8 mouse cellular contexts compared by ENCODE assay signal in genomic region chr3:75942303-75943060, GRCm38 (mm10). TPM values are rescaled to one million over a fixed set of nuclear protein-coding genes. Genes with fewer than 3 reads are reported as not detected.
DNase-seq lines count a peak whose midpoint lies in the region; ATAC-seq and TF ChIP-seq lines count a peak whose summit lies in the region.

No protein-coding gene starts in this region.

- H3K9ac ChIP-seq in intestine, embryonic 14.5 days (ENCODE audit: low read length): no peak overlapping the region
- H3K9ac ChIP-seq in intestine, postnatal 0 days (ENCODE audit: low read depth, low read length): no peak overlapping the region
- no peak overlapping the region for H3K9ac ChIP-seq in embryonic facial prominence, embryonic 13.5 days
- H3K9ac ChIP-seq in limb, embryonic 15.5 days: no peak overlapping the region
- H3K9ac ChIP-seq in midbrain, embryonic 11.5 days (ENCODE audit: low read length): no peak overlapping the region

- no peak for TF ChIP-seq CTCF in intestine, postnatal 0 days (IDR thresholded peaks at IDR 0.05; ENCODE audit: low read depth)
- no peak for TF ChIP-seq CTCF in brain, embryonic 14.5 days (IDR thresholded peaks at IDR 0.05; ENCODE audit: borderline replicate concordance, extremely low read depth, insufficient read depth, insufficient read length)

- DNase-seq in intestine, embryonic 14.5 days (ENCODE audit: low spot score): peak; percentile 71
- peak; percentile 80 for DNase-seq in brain, embryonic 14.5 days (ENCODE audit: low read depth)
- no peak for DNase-seq in adrenal gland, postnatal 14 days
- no peak for DNase-seq in midbrain, embryonic 11.5 days (ENCODE audit: low spot score, missing footprints)

- TF ChIP-seq POLR2A in brain, embryonic 14.5 days (IDR thresholded peaks at IDR 0.05; ENCODE audit: borderline replicate concordance, extremely low read depth, insufficient read depth, insufficient read length, poor library complexity, severe bottlenecking): no peak

- ATAC-seq in intestine, embryonic 14.5 days (replicated peaks; ENCODE audit: low FRiP score, low TSS enrichment, low read depth): no peak; the same call in 1 of the 2 replicates
- no peak for ATAC-seq in intestine, postnatal 0 days
- ATAC-seq in embryonic facial prominence, embryonic 13.5 days (ENCODE audit: insufficient number of reproducible peaks, insufficient read depth, low FRiP score, low TSS enrichment, low read depth): peak; percentile 59; the same call in 1 of the 2 replicates
- ATAC-seq in limb, embryonic 15.5 days (ENCODE audit: insufficient number of reproducible peaks, low FRiP score, low TSS enrichment, low read depth): no peak
- ATAC-seq in midbrain, embryonic 11.5 days (ENCODE audit: low FRiP score): no peak
- no peak for ATAC-seq in monocyte, adult 5-6 weeks (replicated peaks; ENCODE audit: insufficient number of reproducible peaks, low FRiP score, low TSS enrichment, poor library complexity, severe bottlenecking)

- H3K9me3 ChIP-seq in intestine, embryonic 14.5 days (ENCODE audit: control insufficient read depth, low read length): no peaks in the 10 kb centered on the region
- H3K9me3 ChIP-seq in intestine, postnatal 0 days (ENCODE audit: control insufficient read depth): no peaks in the 10 kb centered on the region
- H3K9me3 ChIP-seq in embryonic facial prominence, embryonic 13.5 days: no peaks in the 10 kb centered on the region
- H3K9me3 ChIP-seq in limb, embryonic 15.5 days: no peaks in the 10 kb centered on the region
- H3K9me3 ChIP-seq in midbrain, embryonic 11.5 days (ENCODE audit: control insufficient read depth, low read length): 0 out of 2 replicates have a peak, but pooled peaks cover 2% of the 10 kb centered on the region

- no peaks in the 10 kb centered on the region for H3K27me3 ChIP-seq in intestine, embryonic 14.5 days (replicated peaks; ENCODE audit: control insufficient read depth, insufficient read depth, low read length)
- no peaks in the 10 kb centered on the region for H3K27me3 ChIP-seq in intestine, postnatal 0 days (replicated peaks; ENCODE audit: control insufficient read depth, insufficient read depth, low read length)
- no peaks in the 10 kb centered on the region for H3K27me3 ChIP-seq in embryonic facial prominence, embryonic 13.5 days
- no peaks in the 10 kb centered on the region for H3K27me3 ChIP-seq in limb, embryonic 15.5 days
- no peaks in the 10 kb centered on the region for H3K27me3 ChIP-seq in midbrain, embryonic 11.5 days (ENCODE audit: control insufficient read depth, insufficient read depth, low read length)

- H3K4me2 ChIP-seq in intestine, embryonic 14.5 days (ENCODE audit: low read length): no peak overlapping the region; the same call in 1 of the 2 replicates
- H3K4me2 ChIP-seq in intestine, postnatal 0 days (replicated peaks; ENCODE audit: low read depth): no peak overlapping the region
- H3K4me2 ChIP-seq in embryonic facial prominence, embryonic 13.5 days: no peak overlapping the region
- H3K4me2 ChIP-seq in limb, embryonic 15.5 days: no peak overlapping the region
- no peak overlapping the region for H3K4me2 ChIP-seq in midbrain, embryonic 11.5 days

- H3K4me1 ChIP-seq in intestine, embryonic 14.5 days (replicated peaks; ENCODE audit: control insufficient read depth, insufficient read depth, low read length): peaks cover 13% of the 10 kb centered on the region
- H3K4me1 ChIP-seq in intestine, postnatal 0 days (replicated peaks; ENCODE audit: control insufficient read depth, insufficient read depth, low read length): peaks cover 5% of the 10 kb centered on the region; the same call in 1 of the 2 replicates
- peaks cover 15% of the 10 kb centered on the region for H3K4me1 ChIP-seq in embryonic facial prominence, embryonic 13.5 days
- H3K4me1 ChIP-seq in limb, embryonic 15.5 days: peaks cover 9% of the 10 kb centered on the region; the same call in 1 of the 2 replicates
- H3K4me1 ChIP-seq in midbrain, embryonic 11.5 days (ENCODE audit: control insufficient read depth, insufficient read depth, low read length): no peaks in the 10 kb centered on the region

- no peak overlapping the region for H3K4me3 ChIP-seq in intestine, embryonic 14.5 days (ENCODE audit: low read depth, low read length)
- H3K4me3 ChIP-seq in intestine, postnatal 0 days (ENCODE audit: low read depth, low read length): no peak overlapping the region
- no peak overlapping the region for H3K4me3 ChIP-seq in embryonic facial prominence, embryonic 13.5 days
- H3K4me3 ChIP-seq in limb, embryonic 15.5 days: no peak overlapping the region
- no peak overlapping the region for H3K4me3 ChIP-seq in midbrain, embryonic 11.5 days (ENCODE audit: low read depth, low read length)

- H3K27ac ChIP-seq in intestine, embryonic 14.5 days (ENCODE audit: low read depth): peak overlapping the region; percentile 64; the same call in 1 of the 2 replicates
- no peak overlapping the region; the same call in 1 of the 2 replicates for H3K27ac ChIP-seq in intestine, postnatal 0 days (ENCODE audit: low read depth, low read length)
- no peak overlapping the region for H3K27ac ChIP-seq in embryonic facial prominence, embryonic 13.5 days
- peak overlapping the region; percentile 7; the same call in 1 of the 2 replicates for H3K27ac ChIP-seq in limb, embryonic 15.5 days
- H3K27ac ChIP-seq in midbrain, embryonic 11.5 days (ENCODE audit: low read depth, low read length): no peak overlapping the region

- H3K36me3 ChIP-seq in intestine, embryonic 14.5 days (ENCODE audit: control insufficient read depth, insufficient read depth, low read length): no peaks in the 10 kb centered on the region
- H3K36me3 ChIP-seq in intestine, postnatal 0 days (ENCODE audit: control insufficient read depth, insufficient read depth): peaks cover 3% of the 10 kb centered on the region; the same call in 1 of the 2 replicates
- peaks cover 6% of the 10 kb centered on the region; the same call in 1 of the 2 replicates for H3K36me3 ChIP-seq in embryonic facial prominence, embryonic 13.5 days
- H3K36me3 ChIP-seq in limb, embryonic 15.5 days: peaks cover 5% of the 10 kb centered on the region
- peaks cover 3% of the 10 kb centered on the region; the same call in 1 of the 2 replicates for H3K36me3 ChIP-seq in midbrain, embryonic 11.5 days (ENCODE audit: control insufficient read depth, insufficient read depth, low read length)

- 41% methylated on average over 12 of the region's 12 CpGs for WGBS in intestine, embryonic 14.5 days
- WGBS in intestine, postnatal 0 days: 52% methylated on average over 12 of the region's 12 CpGs
- WGBS in embryonic facial prominence, embryonic 13.5 days: 42% methylated on average over 12 of the region's 12 CpGs
- WGBS in limb, embryonic 15.5 days: 50% methylated on average over 12 of the region's 12 CpGs
- 84% methylated on average over 12 of the region's 12 CpGs for WGBS in midbrain, embryonic 11.5 days

RNA-seq across cellular contexts. Expression of gene Golim4, which starts 14.3 kb away (rescaled TPM):
- 42.1 and 43.8 TPM in 2 replicates for polyA plus RNA-seq in intestine, embryonic 14.5 days (2014; fragmentation: Nextera tagmentation; extraction: Ambion mirVana)
- polyA plus RNA-seq in intestine, postnatal 0 days (2015; fragmentation: Nextera tagmentation; extraction: Ambion mirVana): 30.3 and 31.9 TPM in 2 replicates
- 24.9 and 25.1 TPM in 2 replicates for polyA plus RNA-seq in brain, embryonic 14.5 days (2012; rRNA removed)
- 54.0 and 64.1 TPM in 2 replicates for polyA plus RNA-seq in embryonic facial prominence, embryonic 13.5 days (2015; fragmentation: Nextera tagmentation; extraction: Ambion mirVana)
- polyA plus RNA-seq in limb, embryonic 15.5 days (2015; fragmentation: Nextera tagmentation; extraction: Ambion mirVana): 62.0 and 62.8 TPM in 2 replicates
- total RNA-seq in adrenal gland, postnatal 14 days (2021): 71.0 and 75.4 TPM in 2 replicates
- 43.5 and 46.7 TPM in 2 replicates for polyA plus RNA-seq in midbrain, embryonic 11.5 days (2014; fragmentation: Nextera tagmentation; extraction: Ambion mirVana)
- total RNA-seq in monocyte, adult 5-6 weeks (2017): 20.9 to 27.7 TPM (median 24.2 TPM) in 3 replicates

Comparison
In these comparisons a context has a peak if more than half of its experiments do, and no peak if none do; other contexts are left out.
1. H3K27ac ChIP-seq: peak in intestine, embryonic 14.5 days (single experiment) and limb, embryonic 15.5 days (single experiment); none in intestine, postnatal 0 days (single experiment), embryonic facial prominence, embryonic 13.5 days (single experiment) and midbrain, embryonic 11.5 days (single experiment).
2. DNase-seq: peak in intestine, embryonic 14.5 days (single experiment) and brain, embryonic 14.5 days (single experiment); none in adrenal gland, postnatal 14 days (single experiment) and midbrain, embryonic 11.5 days (single experiment).